Mouse (Mus musculus): Measurements from ENCODE around the gene Svs1.

GRCm38 (mm10) chr6:48986444-48986990 lies at the start of gene Svs1:
- no peak for TF ChIP-seq HCFC1 (IDR thresholded peaks at IDR 0.05; ENCODE audit: borderline replicate concordance, insufficient read depth, low read length)
- TF ChIP-seq MAFK (IDR thresholded peaks at IDR 0.05; ENCODE audit: insufficient read depth, low read depth, low read length): no peak
